23 mouse cellular contexts compared by ENCODE assay signal in the genomic region with DNA sequence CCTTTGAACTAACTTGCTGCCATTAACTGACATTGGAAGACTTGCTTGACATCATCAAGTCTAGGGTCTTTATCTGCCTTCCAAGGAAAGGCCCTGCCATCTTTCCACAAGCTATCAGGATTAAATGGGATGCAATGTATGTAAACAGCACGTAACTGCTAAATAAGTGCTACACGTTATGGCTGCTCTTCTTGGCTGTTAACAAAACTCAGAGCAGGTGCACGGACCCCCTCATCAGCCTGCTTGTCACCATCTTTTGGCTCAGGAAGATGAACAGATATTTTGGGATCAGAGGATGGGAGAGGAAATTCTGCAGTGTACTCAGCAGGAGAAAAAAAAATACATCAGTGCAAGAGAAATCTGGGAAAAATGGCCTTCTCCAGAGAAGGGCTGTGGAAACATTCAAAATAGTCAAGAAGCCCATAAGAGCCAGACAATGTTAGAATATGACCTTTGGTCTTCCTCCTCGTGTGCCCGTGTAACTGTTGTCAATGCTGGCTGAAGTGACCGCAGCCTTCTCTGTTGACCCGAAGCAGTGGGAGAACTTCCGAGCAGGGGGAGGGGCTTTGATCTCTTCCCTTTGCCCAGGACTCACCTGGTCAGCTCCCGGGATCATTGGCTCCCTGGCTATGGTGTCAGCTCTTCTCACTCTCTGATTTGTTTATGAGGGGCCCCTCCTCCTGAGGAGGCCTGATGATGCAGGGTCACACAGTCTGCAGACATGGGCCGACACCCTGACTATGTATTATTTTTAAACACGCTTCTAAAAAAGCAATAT.
DNase-seq lines count a peak whose midpoint lies in the region; ATAC-seq lines count a peak whose summit lies in the region.
"Had no signal": no experiment of that assay in that cellular context is flagged by ENCODE, and none has a peak within 500 bp of the region (broad histone marks: within the 10 kb centered on the region; RNA-seq: fewer than 3 reads in every experiment).

No protein-coding gene starts in this region.

- no peaks in the 10 kb centered on the region for H3K9me3 ChIP-seq in kidney, embryonic 16.5 days (ENCODE audit: low read length)
- H3K9me3 ChIP-seq in liver, embryonic 11.5 days (ENCODE audit: control insufficient read depth, low read length): no peaks in the 10 kb centered on the region
- no peaks in the 10 kb centered on the region for H3K9me3 ChIP-seq in liver, embryonic 13.5 days (replicated peaks)
- H3K9me3 ChIP-seq: embryonic facial prominence, embryonic 15.5 days; forebrain, embryonic 10.5 days; G1E; heart, embryonic 13.5 days had no signal

- no peak for DNase-seq in frontal cortex, postnatal 25 days (ENCODE audit: low spot score in 2 of 2)
- DNase-seq in kidney, adult 8-10 months: peak; percentile 19 to 24
- peak; percentile 14 for DNase-seq in liver
- no peak for DNase-seq in liver, embryonic 11.5 days (ENCODE audit: low spot score)
- no peak for DNase-seq in liver, embryonic 13.5 days
- no peak for DNase-seq in gastrocnemius, adult 18-20 months (ENCODE audit: low spot score)
- DNase-seq: adrenal gland, adult 8-10 months; adrenal gland, postnatal 36 days; B cell, adult 2 months; cerebellum, adult 2 months; cerebellum, postnatal 10 days; embryo, embryonic 11 days; gastrocnemius, postnatal 14 days; heart, postnatal 36 days had no signal

- H3K4me3 ChIP-seq in kidney, embryonic 16.5 days (ENCODE audit: low read length): no peak overlapping the region
- H3K4me3 ChIP-seq in liver, embryonic 11.5 days (ENCODE audit: low read depth, low read length): no peak overlapping the region
- H3K4me3 ChIP-seq in liver, embryonic 13.5 days (replicated peaks): no peak overlapping the region
- H3K4me3 ChIP-seq: embryonic facial prominence, embryonic 15.5 days; erythroblast, embryonic 14.5 days; forebrain, embryonic 10.5 days; heart, embryonic 13.5 days had no signal

- 72% methylated on average over 11 of the region's 11 CpGs for WGBS in kidney, embryonic 16.5 days
- 75% methylated on average over 11 of the region's 11 CpGs for WGBS in liver, embryonic 11.5 days
- WGBS in liver, embryonic 13.5 days (ENCODE audit: insufficient replicate concordance): 64% methylated on average over 11 of the region's 11 CpGs

- no peaks in the 10 kb centered on the region for H3K4me1 ChIP-seq in kidney, embryonic 16.5 days (ENCODE audit: insufficient read depth, low read length)
- no peaks in the 10 kb centered on the region for H3K4me1 ChIP-seq in liver, embryonic 11.5 days (replicated peaks; ENCODE audit: control insufficient read depth, insufficient read depth, low read length)
- no peaks in the 10 kb centered on the region for H3K4me1 ChIP-seq in liver, embryonic 13.5 days (replicated peaks)
- H3K4me1 ChIP-seq: embryonic facial prominence, embryonic 15.5 days; forebrain, embryonic 10.5 days; heart, embryonic 13.5 days had no signal

- H3K27me3 ChIP-seq in kidney, embryonic 16.5 days (ENCODE audit: insufficient read depth, low read length): no peaks in the 10 kb centered on the region
- no peaks in the 10 kb centered on the region for H3K27me3 ChIP-seq in liver, embryonic 11.5 days (replicated peaks; ENCODE audit: control insufficient read depth, insufficient read depth, low read length)
- no peaks in the 10 kb centered on the region for H3K27me3 ChIP-seq in liver, embryonic 13.5 days
- H3K27me3 ChIP-seq: embryonic facial prominence, embryonic 15.5 days; heart, embryonic 13.5 days had no signal

- no peaks in the 10 kb centered on the region for H3K36me3 ChIP-seq in kidney, embryonic 16.5 days (ENCODE audit: insufficient read depth, low read length)
- H3K36me3 ChIP-seq in liver, embryonic 11.5 days (ENCODE audit: control insufficient read depth, insufficient read depth, low read length): no peaks in the 10 kb centered on the region
- no peaks in the 10 kb centered on the region for H3K36me3 ChIP-seq in liver, embryonic 13.5 days
- H3K36me3 ChIP-seq: embryonic facial prominence, embryonic 15.5 days; forebrain, embryonic 10.5 days; G1E; heart, embryonic 13.5 days had no signal

- peak; percentile 52; the same call in 1 of the 2 replicates for ATAC-seq in frontal cortex, adult (ENCODE audit: low TSS enrichment)
- no peak for ATAC-seq in kidney, embryonic 16.5 days (ENCODE audit: low FRiP score, low TSS enrichment)
- no peak for ATAC-seq in liver, embryonic 11.5 days (replicated peaks; ENCODE audit: low FRiP score)
- ATAC-seq in liver, embryonic 13.5 days (ENCODE audit: low read depth): peak; percentile 23; the same call in 1 of the 2 replicates
- ATAC-seq: CD4-positive, CD25-positive, alpha-beta regulatory T cell, adult 4 months; forebrain, embryonic 14.5 days had no signal

- no peak overlapping the region for H3K27ac ChIP-seq in kidney, embryonic 16.5 days (ENCODE audit: low read length)
- H3K27ac ChIP-seq in liver, embryonic 11.5 days (ENCODE audit: low read depth, low read length): no peak overlapping the region
- no peak overlapping the region for H3K27ac ChIP-seq in liver, embryonic 13.5 days
- H3K27ac ChIP-seq: embryonic facial prominence, embryonic 15.5 days; forebrain, embryonic 10.5 days; heart, embryonic 13.5 days had no signal

- H3K4me2 ChIP-seq in kidney, embryonic 16.5 days (replicated peaks; ENCODE audit: low read depth, low read length): no peak overlapping the region
- H3K4me2 ChIP-seq in liver, embryonic 11.5 days: no peak overlapping the region
- no peak overlapping the region for H3K4me2 ChIP-seq in liver, embryonic 13.5 days
- H3K4me2 ChIP-seq: embryonic facial prominence, embryonic 15.5 days; heart, embryonic 13.5 days had no signal

- H3K9ac ChIP-seq in kidney, embryonic 16.5 days (replicated peaks; ENCODE audit: low read length): no peak overlapping the region
- H3K9ac ChIP-seq in liver, embryonic 11.5 days (ENCODE audit: low read depth, low read length): no peak overlapping the region
- no peak overlapping the region for H3K9ac ChIP-seq in liver, embryonic 13.5 days
- H3K9ac ChIP-seq: embryonic facial prominence, embryonic 15.5 days; heart, embryonic 13.5 days had no signal

Comparison
In these comparisons a context has a peak if more than half of its experiments do, and no peak if none do; other contexts are left out.
1. ATAC-seq: peak in frontal cortex, adult (single experiment) and liver, embryonic 13.5 days (single experiment); none in kidney, embryonic 16.5 days (single experiment) and liver, embryonic 11.5 days (single experiment).
2. DNase-seq: peak in kidney, adult 8-10 months (2 of 2) and liver (single experiment); none in frontal cortex, postnatal 25 days (0 of 2), liver, embryonic 11.5 days (single experiment), liver, embryonic 13.5 days (single experiment) and gastrocnemius, adult 18-20 months (single experiment).